Mouse (Mus musculus): ENCODE measurements around the gene Gdf9. TPM values are rescaled to one million over a fixed set of nuclear protein-coding genes. Genes with fewer than 3 reads are reported as not detected.
A peak's percentile ranks its signal among the peaks of the same experiment; 100 is the strongest.

Gdf9 gene
- polyA plus RNA-seq, 2 experiments from 2014 or later = 0.37 TPM; not detected in 1

DNA sequence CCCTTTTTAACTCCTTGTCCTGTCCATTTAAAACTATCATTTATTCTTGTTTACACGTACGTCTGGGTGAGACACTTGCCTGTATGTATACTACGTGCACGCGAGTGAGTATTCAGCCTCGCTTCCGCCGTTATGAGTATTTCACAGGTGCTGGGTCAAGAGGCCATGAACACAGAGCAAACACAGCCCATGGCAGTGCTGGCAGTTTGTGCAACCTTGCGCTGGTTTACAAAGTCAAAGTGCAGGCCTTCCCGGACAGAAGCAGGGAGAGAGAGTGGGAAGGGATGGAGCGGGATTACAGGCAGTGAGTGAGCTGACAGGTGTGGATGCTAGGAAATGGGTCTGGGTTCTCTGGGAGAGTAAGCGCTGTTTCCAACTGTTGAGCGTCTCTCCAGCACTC lies 15.4 kb downstream of the Gdf9 start:
- no peak for ATAC-seq

DNA sequence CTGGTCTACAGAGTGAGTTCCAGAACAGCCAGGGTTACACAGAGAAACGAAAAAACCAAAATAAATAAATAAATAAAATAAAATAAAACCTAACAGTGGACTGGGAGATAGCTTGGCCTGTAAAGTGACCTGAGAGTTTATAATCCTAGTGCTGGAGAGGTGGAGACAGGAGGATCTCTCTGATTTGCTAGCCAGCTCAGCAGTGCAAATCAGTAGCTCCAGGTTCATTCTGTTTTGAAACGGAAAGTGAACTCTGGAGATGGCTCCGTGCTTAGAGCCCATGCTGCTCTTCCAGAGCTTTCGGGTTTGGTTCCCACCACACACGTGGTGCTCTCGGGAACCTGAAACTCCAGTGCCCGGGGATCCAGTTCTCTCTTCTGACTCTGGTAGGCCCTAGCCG lies 17.2 kb downstream of the Gdf9 start:
- no peak for ATAC-seq

DNA sequence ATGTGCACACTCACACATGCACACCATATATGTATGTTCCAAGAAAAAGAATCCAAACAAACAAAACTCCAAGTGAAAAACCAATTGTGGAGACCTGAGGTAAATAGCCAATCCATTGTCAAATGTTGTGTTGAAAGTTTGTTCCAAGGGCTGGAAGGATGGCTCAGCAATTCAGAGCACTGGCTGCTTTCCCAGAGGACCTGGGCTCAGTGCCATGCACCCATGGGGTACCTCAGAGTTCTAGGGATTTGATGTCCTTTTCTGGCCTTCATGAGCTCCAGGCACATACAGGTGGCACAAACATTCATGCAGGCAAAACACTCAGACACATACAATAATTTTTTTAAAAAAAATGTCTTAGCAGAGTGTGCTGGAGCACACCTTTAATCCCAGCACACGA lies 17.7 kb downstream of the Gdf9 start:
- no peak for ATAC-seq

DNA sequence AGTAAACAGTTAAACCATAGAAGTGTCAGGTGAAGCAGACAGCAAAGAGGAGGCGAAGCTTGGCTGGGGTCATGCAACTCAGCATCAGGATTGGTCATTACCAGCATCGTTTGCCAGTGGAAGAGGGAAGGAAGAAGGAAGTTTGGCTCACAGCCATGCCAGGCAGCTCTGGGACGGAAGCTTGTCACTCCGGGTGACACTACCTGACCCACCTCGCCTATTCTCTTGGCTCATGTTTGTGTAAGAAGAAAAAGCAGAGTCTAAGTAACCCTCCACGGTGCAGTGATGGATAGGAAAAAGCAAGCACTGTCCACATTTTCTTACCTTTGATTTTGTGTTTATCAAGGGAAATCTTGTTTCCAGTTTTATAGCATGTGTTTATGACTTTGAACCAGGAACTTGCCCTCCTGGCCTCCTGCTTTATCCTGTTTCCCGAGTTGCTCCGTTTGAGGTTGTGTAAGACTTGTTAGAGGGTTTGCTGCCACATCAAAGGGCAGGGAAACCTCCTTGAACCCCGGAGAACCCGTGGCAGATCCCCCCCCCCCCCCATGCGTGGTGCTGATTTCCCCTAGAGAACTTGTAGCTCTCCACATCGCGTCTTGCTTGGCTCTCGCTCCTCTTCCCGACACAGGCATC lies 19.4 kb downstream of the Gdf9 start:
- ATAC-seq = no peak

DNA sequence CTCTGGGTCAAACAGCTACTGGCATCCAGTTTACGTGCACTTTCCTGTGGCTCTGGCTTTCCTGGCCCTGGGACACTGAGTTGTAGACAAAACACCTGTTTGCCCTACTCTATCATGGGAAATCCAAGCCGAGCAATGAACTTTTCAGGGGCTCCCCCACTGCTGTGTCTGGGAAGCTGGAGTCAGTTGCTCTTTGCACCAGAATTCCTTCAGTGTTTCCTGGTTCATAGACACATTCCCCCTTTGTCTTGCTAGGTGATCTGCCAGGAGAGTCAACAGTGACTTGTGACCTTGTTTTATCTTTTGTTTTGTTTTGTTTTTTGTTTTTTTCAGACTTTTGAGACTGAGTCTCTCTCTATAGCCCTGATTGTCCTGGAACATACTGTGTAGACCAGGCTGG lies 20.5 kb downstream of the Gdf9 start:
- ATAC-seq = no peak

DNA sequence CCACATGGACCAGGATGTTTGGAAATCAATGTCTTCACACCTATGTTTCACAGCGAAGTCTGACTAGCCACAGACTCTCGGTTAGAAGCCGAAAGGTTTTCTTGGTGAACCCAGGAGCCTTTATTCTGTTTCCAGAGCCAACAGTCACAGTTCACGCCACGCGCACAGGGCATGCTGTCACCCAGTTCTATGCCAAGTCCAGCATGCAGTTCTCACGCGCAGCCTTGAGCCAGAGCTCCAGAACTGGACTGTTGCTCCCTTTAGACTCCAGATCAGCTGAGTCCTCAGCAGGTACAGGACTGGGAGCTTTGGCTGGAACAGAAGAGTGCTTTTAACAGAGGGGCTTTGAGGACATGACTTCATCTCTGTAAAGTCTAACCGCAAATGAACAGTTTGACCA lies 21.6 kb downstream of the Gdf9 start:
- no peak for ATAC-seq

DNA sequence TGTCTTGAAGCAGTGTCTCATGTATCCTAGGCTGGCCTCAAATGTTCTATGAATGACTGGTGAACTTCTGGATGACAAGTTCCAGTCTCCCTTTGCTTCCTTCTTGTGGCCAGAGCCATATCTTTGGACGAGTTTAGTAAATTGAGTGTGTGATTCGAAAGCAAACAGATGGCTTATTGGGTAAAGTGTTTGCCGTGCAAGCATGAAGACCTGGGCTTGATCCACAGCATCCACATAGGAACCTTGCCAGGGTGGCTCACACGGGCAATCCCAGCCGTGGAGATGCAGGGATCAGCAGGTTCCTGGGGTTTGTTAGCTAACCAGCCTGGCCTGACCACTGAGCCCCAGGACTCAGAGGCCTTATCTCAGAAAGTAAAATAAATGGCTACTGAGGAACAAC lies 22.2 kb downstream of the Gdf9 start:
- ATAC-seq = no peak

DNA sequence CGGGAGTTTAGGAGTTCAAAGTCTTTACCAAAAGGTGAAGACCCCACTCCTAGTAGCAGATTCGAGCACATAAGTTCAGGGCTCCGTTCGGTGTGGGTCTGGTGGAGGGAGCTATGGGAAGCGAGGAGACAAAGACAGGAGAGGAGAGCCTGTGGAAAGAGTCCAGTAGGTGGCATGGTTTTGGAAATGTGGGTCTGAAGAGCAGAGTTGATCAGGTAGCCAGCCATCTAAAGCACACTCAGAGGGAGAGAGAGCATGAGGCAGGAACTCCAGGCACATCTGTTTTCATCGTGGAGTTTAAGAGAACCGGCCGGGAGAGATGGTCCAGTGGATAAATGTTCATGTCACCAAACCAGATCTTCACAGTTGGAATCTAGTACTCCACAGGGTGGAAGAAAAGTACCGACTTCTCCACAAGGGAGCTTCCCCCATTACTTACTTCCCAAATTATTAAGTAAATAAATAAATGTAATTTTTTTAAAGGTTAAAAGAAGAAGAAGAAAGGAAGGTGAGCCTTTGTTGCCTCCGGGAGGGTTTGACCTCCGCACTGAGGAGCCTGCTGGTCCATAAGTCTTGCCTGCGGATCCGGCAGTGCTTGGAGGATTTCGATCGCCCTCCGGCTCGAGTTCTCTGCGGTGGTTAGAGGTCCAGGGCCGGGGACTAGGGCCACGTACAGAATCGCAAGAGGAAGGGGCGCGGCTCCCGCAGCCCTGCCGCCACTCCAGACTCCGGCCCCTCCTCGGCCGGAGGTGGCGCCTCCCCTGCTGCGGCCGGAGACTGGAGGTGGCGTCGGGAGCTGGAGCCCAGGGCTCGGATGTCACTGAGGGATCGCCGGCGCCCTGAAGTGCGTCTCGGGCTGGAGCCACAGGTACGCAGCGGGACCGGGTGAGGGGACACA lies 25.9 kb downstream of the Gdf9 start, which contains the start of the genes Gm10447 and Shroom1:
TSS of gene Gm10447 (minus strand) at position 637 of the 898 bp plus-strand sequence.
TSS of gene Shroom1 (plus strand) at position 732 of the 898 bp plus-strand sequence.
- no peak for ATAC-seq

DNA sequence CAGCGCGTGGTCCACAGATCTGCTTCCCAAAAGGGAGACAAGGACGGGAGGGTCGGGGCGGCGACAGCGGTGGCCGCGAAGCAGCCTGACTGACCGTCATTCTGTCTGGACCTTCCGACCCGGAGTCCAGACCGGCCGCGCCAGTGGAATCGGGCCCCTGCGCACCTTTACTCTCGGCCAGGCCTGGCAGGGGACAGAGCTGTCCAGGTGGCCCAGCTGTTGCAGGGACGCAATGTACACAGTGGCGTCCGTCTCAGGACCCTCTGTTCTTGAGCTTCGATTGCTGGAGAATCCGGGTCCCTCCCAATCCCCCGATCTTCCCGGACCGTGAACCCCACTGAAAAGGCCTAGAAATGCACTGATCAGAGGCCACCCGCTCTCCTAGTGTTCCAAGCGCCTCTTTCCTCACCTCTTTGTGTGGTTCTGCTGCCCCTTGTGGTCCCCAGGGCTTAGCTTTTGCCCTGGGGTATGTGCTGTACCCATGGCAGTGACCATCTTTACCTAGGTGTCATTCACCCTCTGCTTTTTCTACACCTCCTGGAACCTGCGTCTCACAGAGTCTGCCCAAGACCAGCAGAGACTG lies 26.6 kb downstream of the Gdf9 start:
- no peak for ATAC-seq

DNA sequence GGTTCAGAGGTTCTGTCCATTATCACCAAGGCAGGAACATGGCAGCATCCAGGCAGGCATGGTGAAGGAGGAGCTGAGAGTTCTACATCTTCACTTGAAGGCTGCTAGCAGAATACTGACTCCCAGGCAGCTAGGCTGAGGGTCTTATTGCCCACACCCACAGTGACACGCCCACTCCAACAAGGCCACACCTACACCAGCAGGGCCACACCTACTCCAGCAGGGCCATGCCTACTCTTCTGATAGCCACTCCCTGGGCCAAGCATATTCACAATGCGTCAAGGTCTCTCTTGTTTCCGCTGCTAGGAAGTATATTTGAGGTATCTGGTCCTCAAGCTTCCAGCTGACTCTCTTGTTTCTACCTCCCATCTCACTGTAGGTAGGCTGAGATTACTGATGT lies 28.2 kb downstream of the Gdf9 start:
- ATAC-seq = no peak

DNA sequence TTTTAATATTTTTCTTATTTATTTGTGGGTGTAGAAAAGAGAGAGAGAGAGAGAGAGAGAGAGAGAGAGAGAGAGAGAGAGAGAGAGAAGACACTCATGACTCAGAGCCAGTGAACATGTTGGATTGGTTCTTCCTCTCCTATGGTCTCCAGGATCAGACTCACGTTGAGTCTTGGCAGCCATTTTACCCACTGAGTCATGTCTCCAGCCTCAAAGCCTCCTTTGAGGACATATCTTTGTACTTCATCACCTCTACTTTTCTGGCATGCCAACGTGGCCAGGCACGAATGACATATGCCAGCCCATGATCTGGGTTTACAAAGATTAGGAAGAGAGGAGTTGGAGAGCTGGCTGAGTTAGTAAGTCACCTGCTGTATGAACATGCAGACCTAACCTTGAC lies 29.4 kb downstream of the Gdf9 start:
- no peak for ATAC-seq

DNA sequence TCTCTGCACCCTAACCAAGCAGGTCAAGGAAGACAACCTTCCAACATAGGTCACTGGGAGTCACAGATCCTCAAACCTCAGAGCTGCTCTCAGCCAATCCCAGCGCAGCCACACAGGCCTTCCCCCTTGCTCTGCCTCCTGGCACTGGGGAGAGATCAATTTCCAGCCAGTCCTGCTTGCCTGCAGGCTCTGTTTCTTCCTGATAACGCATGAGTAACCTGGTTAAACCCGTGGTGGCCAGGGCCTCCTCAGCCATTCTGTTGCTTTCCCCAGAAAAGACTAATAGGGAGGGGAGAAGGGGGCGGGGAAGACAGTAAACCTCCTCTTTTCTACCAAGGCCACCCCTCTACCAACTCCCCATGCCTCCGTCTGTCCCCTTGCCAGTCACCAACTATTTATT lies 30.9 kb downstream of the Gdf9 start:
- no peak for ATAC-seq

DNA sequence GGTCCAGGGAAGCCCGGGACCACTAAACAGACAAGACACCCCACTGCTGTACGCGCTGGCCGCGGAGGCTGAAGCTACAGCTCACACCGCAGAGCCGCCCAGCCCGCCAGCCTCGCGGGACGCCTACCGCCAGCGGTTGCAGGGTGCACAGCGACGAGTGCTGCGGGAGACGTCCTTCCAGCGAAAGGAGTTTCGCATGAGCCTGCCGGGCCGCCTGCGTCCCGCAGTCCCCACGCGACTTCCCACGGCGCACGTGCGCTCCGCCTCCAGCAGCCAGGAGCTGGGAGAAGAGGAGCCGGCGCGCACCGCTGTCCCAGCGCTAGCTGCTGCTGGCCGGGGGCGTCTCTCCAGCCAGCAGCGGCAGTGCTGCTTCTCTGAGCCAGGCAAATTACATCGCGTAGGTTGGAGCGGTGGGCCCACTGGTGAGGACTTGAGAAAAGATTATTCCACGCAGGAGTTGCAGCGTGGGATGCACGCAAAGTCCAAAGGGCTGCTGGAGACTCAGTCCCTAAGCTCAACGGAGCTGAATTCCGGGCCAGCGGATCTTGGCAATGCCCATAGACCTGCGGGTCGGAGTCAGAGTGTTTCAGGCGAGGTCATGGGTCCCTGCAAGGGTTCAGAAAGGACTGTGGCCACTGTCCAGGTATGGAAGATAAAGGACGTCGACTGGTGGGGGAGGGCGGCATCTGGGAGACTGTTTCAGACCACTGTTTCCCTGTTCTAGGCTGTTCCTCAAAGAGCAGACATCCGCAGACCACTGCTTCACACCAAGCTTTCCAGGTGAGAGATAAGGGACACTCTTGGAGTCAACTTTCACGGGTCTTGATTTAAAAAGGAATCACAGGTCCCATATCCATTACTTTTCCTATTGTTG lies 33.0 kb downstream of the Gdf9 start:
- ATAC-seq = no peak

DNA sequence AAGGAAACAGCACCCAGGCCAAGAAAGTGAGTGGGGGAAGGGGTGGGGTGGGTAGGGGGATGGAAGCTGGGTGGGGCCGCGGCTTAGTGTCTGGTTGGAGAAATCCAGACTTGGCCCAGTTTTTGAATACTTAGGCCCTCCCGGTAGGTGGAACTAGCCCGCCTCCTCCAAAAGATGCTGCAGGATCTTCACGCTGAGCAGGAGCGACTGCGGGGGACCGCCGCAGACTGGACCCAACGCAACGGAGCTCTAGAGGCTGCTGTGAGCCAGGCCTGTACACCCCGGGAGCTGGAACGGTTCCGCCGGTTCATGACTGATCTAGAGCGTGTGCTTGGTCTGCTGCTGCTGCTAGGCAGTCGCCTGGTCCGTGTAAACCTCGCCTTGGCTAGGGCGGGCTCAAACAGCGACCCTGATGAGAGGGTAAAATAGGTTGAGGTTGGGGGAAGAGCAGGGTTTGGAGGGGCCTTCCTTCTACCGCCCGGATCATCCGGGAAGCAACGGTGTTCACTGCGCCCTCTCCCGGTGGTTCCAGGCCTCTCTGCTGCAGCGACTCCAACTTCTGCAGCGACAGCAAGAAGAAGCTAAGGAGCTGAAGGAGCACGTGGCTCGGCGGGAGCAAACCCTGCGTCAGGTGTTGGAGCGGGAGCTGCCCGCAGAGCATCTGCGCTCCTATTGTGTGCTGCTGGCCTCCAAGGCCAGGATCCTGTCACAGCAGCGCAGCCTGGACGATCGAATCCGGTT lies 35.6 kb downstream of the Gdf9 start:
- no peak for ATAC-seq

DNA sequence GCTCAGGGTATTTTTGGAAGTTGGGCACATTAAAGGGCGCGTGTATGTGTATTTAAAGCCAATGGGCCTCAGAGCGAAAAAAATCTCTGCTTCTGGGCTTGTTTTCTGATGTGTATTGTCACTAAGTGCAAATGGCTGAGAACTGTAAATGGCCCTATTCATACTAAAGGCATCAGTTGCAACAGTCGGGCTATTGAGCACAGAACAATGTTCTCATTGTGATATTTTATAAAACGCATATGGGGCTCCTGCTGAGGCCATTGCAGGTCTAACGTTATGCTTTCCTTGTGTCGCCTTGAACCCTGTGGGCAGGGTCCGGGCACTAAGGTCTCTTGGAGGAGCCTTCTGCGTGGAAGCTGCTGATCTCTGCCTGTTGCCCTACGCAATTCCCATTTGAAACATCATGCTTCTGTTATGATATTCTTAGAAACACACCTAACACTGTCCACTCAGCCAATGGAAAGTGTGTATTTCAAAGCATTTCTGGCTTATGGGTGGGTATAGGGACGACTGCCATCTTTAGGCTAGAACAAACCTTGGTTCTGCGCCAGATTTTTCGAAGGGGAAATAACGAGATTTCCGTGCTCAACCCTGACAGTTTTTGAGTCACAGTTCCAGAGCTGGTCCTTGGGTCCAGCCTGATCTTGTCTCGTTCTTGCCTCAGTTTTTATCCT lies 38.6 kb downstream of the Gdf9 start:
- no peak for ATAC-seq

DNA sequence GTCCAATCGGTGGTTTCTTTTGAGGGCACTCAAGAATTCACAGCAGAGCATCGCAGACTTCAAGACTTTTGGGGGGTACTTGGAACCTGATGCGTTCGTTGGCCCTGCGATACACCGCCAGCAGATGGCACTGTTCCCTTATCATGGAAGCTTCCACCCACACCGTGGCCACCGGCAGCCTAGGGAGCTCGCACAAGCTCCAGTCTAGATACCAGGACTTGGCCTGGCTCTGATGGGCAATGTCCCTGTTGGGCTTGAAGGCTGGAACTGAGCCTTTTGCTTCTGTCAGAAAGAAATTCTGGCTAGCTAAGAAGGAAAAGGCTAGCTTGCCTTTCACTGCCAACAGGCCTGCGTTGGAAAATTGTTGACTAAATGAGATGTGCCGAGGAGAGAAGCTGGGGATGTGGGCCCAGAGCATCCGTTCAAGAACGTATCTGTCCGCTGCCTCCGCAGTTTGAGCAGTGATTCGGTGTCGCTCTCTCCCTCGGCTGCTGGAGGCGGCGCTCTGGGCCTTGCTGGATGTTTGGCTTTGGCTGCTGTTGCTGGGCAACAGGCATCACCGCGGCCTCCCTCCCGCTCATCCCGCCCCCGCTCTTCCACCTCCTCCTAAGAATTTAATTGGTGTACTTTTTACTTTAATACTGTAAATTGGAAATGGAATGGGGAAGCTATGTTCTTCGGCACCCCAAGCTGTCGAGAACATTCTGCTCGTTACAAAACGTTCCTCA lies 39.3 kb downstream of the Gdf9 start, which contains the start of gene Gm9837:
TSS of gene Gm9837 (minus strand) at position 512 of the 728 bp plus-strand sequence.
- ATAC-seq = peak; percentile 71

DNA sequence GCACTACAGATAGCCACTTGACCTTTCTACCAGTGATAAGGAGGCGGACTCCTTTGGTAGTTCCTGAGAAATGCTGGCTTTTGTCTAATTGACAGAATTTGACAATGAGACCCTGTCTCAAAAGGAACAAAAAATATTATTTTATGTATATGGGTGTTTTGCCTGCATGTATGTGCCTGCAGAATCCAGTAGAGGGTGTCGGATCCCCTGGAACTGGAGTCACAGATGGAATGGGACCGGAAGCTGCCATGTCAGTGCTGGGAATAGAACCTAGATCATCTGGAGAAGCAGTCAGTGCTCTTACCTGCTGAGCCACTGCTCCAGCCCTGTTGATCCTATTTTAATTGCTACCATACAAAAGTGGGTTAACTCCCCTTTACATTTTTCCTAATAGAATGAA lies 41.9 kb downstream of the Gdf9 start:
- no peak for ATAC-seq

DNA sequence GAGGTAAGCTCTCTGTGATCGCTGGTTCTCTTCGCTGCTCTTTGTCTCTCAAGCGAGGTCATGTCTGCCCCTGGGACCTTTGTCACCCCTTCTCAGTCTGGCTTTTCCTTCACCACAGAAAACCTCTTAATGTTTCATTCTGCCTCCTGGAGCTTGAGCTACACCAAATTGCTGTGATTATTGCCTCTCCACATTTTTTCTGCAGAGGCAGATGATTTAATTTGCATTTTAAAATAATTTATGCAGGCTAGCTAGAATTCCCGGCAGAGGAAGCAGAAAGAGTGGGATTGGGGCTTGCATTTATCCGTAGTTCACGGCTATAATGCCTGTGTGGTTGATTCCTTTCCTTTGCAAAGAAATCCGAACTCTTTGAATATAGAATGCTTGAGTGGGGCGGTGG lies 44.8 kb downstream of the Gdf9 start:
- ATAC-seq = no peak

DNA sequence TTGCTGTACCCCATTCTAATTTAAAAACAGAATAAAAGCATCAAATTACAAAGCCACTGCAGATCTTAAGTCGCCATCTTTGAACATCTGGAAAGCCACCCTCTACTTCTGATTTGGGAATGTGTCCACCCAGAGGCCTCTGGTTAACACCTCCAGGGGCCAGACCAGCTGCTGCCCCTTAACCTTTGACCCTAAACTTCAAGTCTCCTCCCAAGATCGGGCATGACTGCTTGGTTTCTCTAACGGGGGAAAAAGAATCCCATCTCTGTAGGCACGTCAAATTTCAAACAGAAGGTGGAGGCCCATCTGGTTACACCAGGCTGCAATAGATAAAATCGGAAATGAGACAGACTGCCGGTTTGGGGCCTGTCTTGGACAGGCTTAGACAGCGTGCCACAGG lies 47.0 kb downstream of the Gdf9 start:
- no peak for ATAC-seq

DNA sequence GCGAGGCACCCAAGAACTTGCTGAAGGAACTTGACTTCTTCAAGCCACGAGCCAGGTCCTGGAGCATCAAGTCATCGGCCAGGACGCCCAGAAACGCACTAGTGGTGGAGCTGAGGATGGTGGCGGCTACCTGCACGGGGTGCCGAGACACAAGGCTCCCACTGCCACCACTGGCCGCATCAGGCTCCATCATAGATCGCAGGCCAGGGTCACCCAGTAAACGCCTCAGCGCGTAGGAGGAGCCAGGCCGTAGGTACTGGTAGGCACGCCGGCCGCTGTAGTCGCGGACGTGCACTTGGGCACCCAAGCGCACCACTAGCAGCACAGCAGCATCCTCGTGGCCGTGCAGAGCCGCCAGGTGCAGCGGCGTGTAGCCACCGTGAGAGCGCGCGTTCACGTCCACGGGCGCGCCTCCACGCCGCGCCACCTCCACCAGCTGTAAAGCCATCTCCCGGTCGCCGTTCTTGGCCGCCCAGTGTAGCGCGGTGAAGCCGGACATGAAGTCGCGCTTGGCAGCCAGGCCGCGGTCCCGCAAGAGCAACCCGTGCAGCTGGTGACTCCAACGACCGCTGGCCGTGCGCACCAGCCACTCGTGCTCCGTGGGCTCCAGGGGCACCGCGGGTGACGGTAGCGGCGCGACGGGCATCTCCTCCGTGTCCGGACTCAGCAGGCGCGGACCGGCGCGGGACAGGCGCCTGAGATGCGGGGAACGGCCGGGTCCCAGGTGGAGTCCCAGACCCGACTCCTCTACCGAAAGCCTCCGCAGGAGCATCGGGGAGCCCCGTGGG lies 47.8 kb downstream of the Gdf9 start:
- no peak for ATAC-seq
